In the genomic region with DNA sequence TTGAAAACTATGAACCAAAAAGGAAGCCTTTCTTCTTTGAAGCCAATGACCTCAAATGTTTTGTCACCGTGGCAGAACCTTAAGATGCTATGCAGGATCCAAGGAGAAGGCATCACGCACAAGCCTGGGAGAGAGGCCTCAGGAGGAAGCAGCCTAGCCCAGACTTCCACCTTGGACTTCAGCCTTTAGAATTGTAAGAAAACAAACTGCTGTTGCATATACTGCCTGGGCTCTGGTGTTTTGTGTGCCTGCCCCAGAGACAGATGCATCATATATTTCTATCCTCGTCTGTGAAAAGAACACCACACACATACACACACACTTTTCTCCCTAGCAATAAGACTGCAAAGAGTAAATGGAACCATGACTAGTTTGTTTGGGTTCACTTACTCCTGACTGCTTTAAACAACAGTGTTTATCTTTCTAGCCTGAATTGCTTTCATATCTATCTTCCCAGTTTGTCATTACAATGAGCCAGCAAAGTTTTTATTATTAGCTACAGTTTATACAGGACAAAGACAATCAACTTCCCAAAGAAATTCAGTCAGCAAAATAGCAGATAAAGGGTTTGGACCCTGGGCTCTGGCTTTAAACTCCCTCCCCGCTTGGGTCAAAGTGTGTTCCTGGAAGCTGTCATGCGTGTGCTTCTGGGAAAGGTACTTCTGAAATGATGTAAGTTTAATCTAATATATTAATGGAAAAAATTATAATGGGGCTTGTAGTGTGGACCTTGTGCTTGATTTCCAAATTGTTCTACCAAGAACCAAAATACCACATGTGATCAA, we compare ENCODE assay signal across 22 mouse cellular contexts.
DNase-seq lines count a peak whose midpoint lies in the region; ATAC-seq and TF ChIP-seq lines count a peak whose summit lies in the region.
"Had no signal": no experiment of that assay in that cellular context is flagged by ENCODE, and none has a peak within 500 bp of the region (broad histone marks: within the 10 kb centered on the region; RNA-seq: fewer than 3 reads in every experiment).

No protein-coding gene starts in this region.

- H3K9ac ChIP-seq in kidney, embryonic 14.5 days (ENCODE audit: low read depth, low read length): no peak overlapping the region
- H3K9ac ChIP-seq in kidney, embryonic 15.5 days: no peak overlapping the region
- H3K9ac ChIP-seq in lung, embryonic 16.5 days (ENCODE audit: low read length): no peak overlapping the region
- H3K9ac ChIP-seq in stomach, embryonic 16.5 days (ENCODE audit: low read length): no peak overlapping the region
- H3K9ac ChIP-seq in hindbrain, embryonic 11.5 days (ENCODE audit: low read depth, low read length): no peak overlapping the region
- H3K9ac ChIP-seq: embryonic facial prominence, embryonic 15.5 days; forebrain, embryonic 12.5 days; forebrain, postnatal 0 days; hindbrain, embryonic 12.5 days; limb, embryonic 15.5 days had no signal

- no peak overlapping the region for H3K4me3 ChIP-seq in kidney, embryonic 14.5 days (ENCODE audit: low read length)
- H3K4me3 ChIP-seq in kidney, embryonic 15.5 days (replicated peaks): no peak overlapping the region
- no peak overlapping the region for H3K4me3 ChIP-seq in lung, embryonic 16.5 days (ENCODE audit: low read length)
- H3K4me3 ChIP-seq in lung, adult 2 months (replicated peaks; ENCODE audit: extremely low read depth, low read depth, low read length): no peak overlapping the region
- no peak overlapping the region for H3K4me3 ChIP-seq in stomach, embryonic 16.5 days (replicated peaks; ENCODE audit: low read length)
- no peak overlapping the region for H3K4me3 ChIP-seq in hindbrain, embryonic 11.5 days (ENCODE audit: low read depth, low read length)
- H3K4me3 ChIP-seq: embryonic facial prominence, embryonic 10.5 days; embryonic facial prominence, embryonic 15.5 days; forebrain, embryonic 12.5 days; hindbrain, embryonic 12.5 days; limb, embryonic 10.5 days; limb, embryonic 15.5 days had no signal

- ATAC-seq in kidney, embryonic 14.5 days (ENCODE audit: low FRiP score, low TSS enrichment): no peak
- no peak for ATAC-seq in kidney, embryonic 15.5 days (replicated peaks; ENCODE audit: low FRiP score)
- ATAC-seq in lung, embryonic 16.5 days (ENCODE audit: low read depth): peak; percentile 41; the same call in 1 of the 2 replicates
- ATAC-seq in stomach, embryonic 16.5 days (ENCODE audit: insufficient read depth, low FRiP score): no peak
- ATAC-seq in hindbrain, embryonic 11.5 days (ENCODE audit: low FRiP score): no peak
- ATAC-seq: forebrain, postnatal 0 days had no signal

- H3K27ac ChIP-seq in kidney, embryonic 14.5 days (ENCODE audit: low read depth, low read length): no peak overlapping the region
- no peak overlapping the region for H3K27ac ChIP-seq in kidney, embryonic 15.5 days
- H3K27ac ChIP-seq in lung, embryonic 16.5 days (ENCODE audit: low read length): peak overlapping the region; percentile 9
- H3K27ac ChIP-seq in stomach, embryonic 16.5 days (ENCODE audit: low read length): peak overlapping the region; percentile 11; the same call in 1 of the 2 replicates
- H3K27ac ChIP-seq in hindbrain, embryonic 11.5 days (ENCODE audit: low read depth, low read length): no peak overlapping the region
- H3K27ac ChIP-seq: embryonic facial prominence, embryonic 10.5 days; embryonic facial prominence, embryonic 15.5 days; forebrain, embryonic 12.5 days; hindbrain, embryonic 12.5 days; limb, embryonic 10.5 days; limb, embryonic 15.5 days had no signal

- no peaks in the 10 kb centered on the region for H3K36me3 ChIP-seq in kidney, embryonic 14.5 days (ENCODE audit: control insufficient read depth, insufficient read depth, low read length)
- H3K36me3 ChIP-seq in kidney, embryonic 15.5 days: no peaks in the 10 kb centered on the region
- H3K36me3 ChIP-seq in lung, embryonic 16.5 days (ENCODE audit: control insufficient read depth, insufficient read depth, low read length): no peaks in the 10 kb centered on the region
- H3K36me3 ChIP-seq in stomach, embryonic 16.5 days (ENCODE audit: control insufficient read depth, insufficient read depth, low read length): no peaks in the 10 kb centered on the region
- H3K36me3 ChIP-seq in hindbrain, embryonic 11.5 days (ENCODE audit: control insufficient read depth, insufficient read depth, low read length): no peaks in the 10 kb centered on the region
- H3K36me3 ChIP-seq: embryonic facial prominence, embryonic 10.5 days; embryonic facial prominence, embryonic 15.5 days; forebrain, embryonic 12.5 days; G1E; hindbrain, embryonic 12.5 days; limb, embryonic 10.5 days; limb, embryonic 15.5 days had no signal

- no peak overlapping the region for H3K4me2 ChIP-seq in kidney, embryonic 14.5 days (replicated peaks; ENCODE audit: low read depth, low read length)
- no peak overlapping the region for H3K4me2 ChIP-seq in kidney, embryonic 15.5 days
- no peak overlapping the region for H3K4me2 ChIP-seq in lung, embryonic 16.5 days (ENCODE audit: low read depth, low read length)
- no peak overlapping the region for H3K4me2 ChIP-seq in stomach, embryonic 16.5 days (ENCODE audit: low read depth, low read length)
- no peak overlapping the region for H3K4me2 ChIP-seq in hindbrain, embryonic 11.5 days (replicated peaks; ENCODE audit: low read depth, low read length)
- H3K4me2 ChIP-seq: embryonic facial prominence, embryonic 15.5 days; forebrain, embryonic 12.5 days; hindbrain, embryonic 12.5 days; limb, embryonic 15.5 days had no signal

- H3K9me3 ChIP-seq in kidney, embryonic 14.5 days (ENCODE audit: control insufficient read depth, low read length): no peaks in the 10 kb centered on the region
- H3K9me3 ChIP-seq in kidney, embryonic 15.5 days (replicated peaks): no peaks in the 10 kb centered on the region
- H3K9me3 ChIP-seq in lung, embryonic 16.5 days (ENCODE audit: control insufficient read depth, low read length): no peaks in the 10 kb centered on the region
- no peaks in the 10 kb centered on the region for H3K9me3 ChIP-seq in stomach, embryonic 16.5 days (replicated peaks; ENCODE audit: control insufficient read depth, low read length)
- H3K9me3 ChIP-seq in hindbrain, embryonic 11.5 days (ENCODE audit: control insufficient read depth, low read length): no peaks in the 10 kb centered on the region
- H3K9me3 ChIP-seq: embryonic facial prominence, embryonic 10.5 days; embryonic facial prominence, embryonic 15.5 days; forebrain, embryonic 12.5 days; G1E; hindbrain, embryonic 12.5 days; limb, embryonic 10.5 days; limb, embryonic 15.5 days had no signal

- no peak for TF ChIP-seq POLR2A in lung, adult 2 months (IDR thresholded peaks at IDR 0.05; ENCODE audit: borderline replicate concordance, extremely low read depth, low read depth, low read length)

- H3K27me3 ChIP-seq in kidney, embryonic 14.5 days (ENCODE audit: control insufficient read depth, insufficient read depth, low read length): peaks cover 4% of the 10 kb centered on the region; the same call in 1 of the 2 replicates
- H3K27me3 ChIP-seq in kidney, embryonic 15.5 days: no peaks in the 10 kb centered on the region
- H3K27me3 ChIP-seq in lung, embryonic 16.5 days (ENCODE audit: control insufficient read depth, insufficient read depth, low read depth, low read length): no peaks in the 10 kb centered on the region
- H3K27me3 ChIP-seq in stomach, embryonic 16.5 days (ENCODE audit: control insufficient read depth, insufficient read depth, low read length): no peaks in the 10 kb centered on the region
- no peaks in the 10 kb centered on the region for H3K27me3 ChIP-seq in hindbrain, embryonic 11.5 days (ENCODE audit: control insufficient read depth, insufficient read depth, low read length)
- H3K27me3 ChIP-seq: embryonic facial prominence, embryonic 15.5 days; forebrain, embryonic 12.5 days; hindbrain, embryonic 12.5 days had no signal

- no peaks in the 10 kb centered on the region; the same call in 1 of the 2 replicates for H3K4me1 ChIP-seq in kidney, embryonic 14.5 days (ENCODE audit: control insufficient read depth, insufficient read depth, low read length)
- peaks cover 7% of the 10 kb centered on the region for H3K4me1 ChIP-seq in kidney, embryonic 15.5 days
- peaks cover 14% of the 10 kb centered on the region for H3K4me1 ChIP-seq in lung, embryonic 16.5 days (replicated peaks; ENCODE audit: control insufficient read depth, insufficient read depth, low read length)
- H3K4me1 ChIP-seq in lung, adult 2 months (ENCODE audit: control insufficient read depth, insufficient read depth, low read length): peaks cover 6% of the 10 kb centered on the region
- H3K4me1 ChIP-seq in stomach, embryonic 16.5 days (ENCODE audit: control insufficient read depth, insufficient read depth, low read length): peaks cover 10% of the 10 kb centered on the region; the same call in 1 of the 2 replicates
- H3K4me1 ChIP-seq in hindbrain, embryonic 11.5 days (replicated peaks; ENCODE audit: control insufficient read depth, insufficient read depth, low read length): no peaks in the 10 kb centered on the region
- H3K4me1 ChIP-seq: embryonic facial prominence, embryonic 15.5 days had no signal

- DNase-seq in kidney, adult 11 months: peak; percentile 12
- DNase-seq in kidney, postnatal 25 days: peak; percentile 9 to 50
- DNase-seq in lung, adult 2 months: no peak
- DNase-seq in hindbrain, embryonic 11.5 days (ENCODE audit: low spot score): no peak
- DNase-seq: adrenal gland, adult 8-10 months; cerebellum, adult 8-10 months; cerebellum, postnatal 25 days; forebrain, postnatal 0 days; layer of hippocampus, postnatal 36 days; midbrain, embryonic 14.5 days; thymus, postnatal 25 days had no signal

- TF ChIP-seq CTCF in lung, adult 2 months (IDR thresholded peaks at IDR 0.05; ENCODE audit: insufficient read depth, low read length): no peak

- 90% methylated on average over 5 of the region's 5 CpGs for WGBS in kidney, embryonic 14.5 days
- 81% methylated on average over 5 of the region's 5 CpGs for WGBS in kidney, embryonic 15.5 days
- WGBS in lung, embryonic 16.5 days: 42% methylated on average over 5 of the region's 5 CpGs
- 45% methylated on average over 5 of the region's 5 CpGs for WGBS in lung, adult 2 months
- WGBS in stomach, embryonic 16.5 days: 63% methylated on average over 5 of the region's 5 CpGs
- 90% methylated on average over 5 of the region's 5 CpGs for WGBS in hindbrain, embryonic 11.5 days

Comparison
In these comparisons a context has a peak if more than half of its experiments do, and no peak if none do; other contexts are left out.
1. DNase-seq: peak in kidney, adult 11 months (single experiment) and kidney, postnatal 25 days (2 of 2); none in lung, adult 2 months (single experiment) and hindbrain, embryonic 11.5 days (single experiment).
2. H3K27ac ChIP-seq: peak in lung, embryonic 16.5 days (single experiment) and stomach, embryonic 16.5 days (single experiment); none in kidney, embryonic 14.5 days (single experiment), kidney, embryonic 15.5 days (single experiment) and hindbrain, embryonic 11.5 days (single experiment).